Mouse (Mus musculus): ENCODE measurements around the gene Plekha6. TPM values are rescaled to one million over a fixed set of nuclear protein-coding genes. Genes with fewer than 3 reads are reported as not detected.

The Plekha6 gene
- polyA plus RNA-seq, 1 experiment from 2014 or later, result 8.8 TPM

GRCm38 (mm10) chr1:133264367-133264766 is 100.4 kb downstream of the Plekha6 start:
- Histone ChIP-seq H3K4me1 (replicated peaks; ENCODE audit: insufficient read depth, low read length) (peaks cover 7% of the 10 kb centered on the region), H3K9me3 (replicated peaks; ENCODE audit: low read length) (no peaks in the 10 kb centered on the region), H3K27ac (no peak overlapping the region; the same call in 1 of the 2 replicates), H3K27me3 (ENCODE audit: insufficient read depth, low read length) (no peaks in the 10 kb centered on the region), H3K9ac (ENCODE audit: low read depth, low read length) (no peak overlapping the region), H3K4me3 (replicated peaks; ENCODE audit: low read depth, low read length) (no peak overlapping the region), H3K36me3 (ENCODE audit: insufficient read depth, low read length) (no peaks in the 10 kb centered on the region), H3K4me2 (ENCODE audit: low read length) (no peak overlapping the region)
- DNase-seq (ENCODE audit: low spot score) (no peak), ATAC-seq (replicated peaks; ENCODE audit: low FRiP score, low read depth) (no peak)
- TF ChIP-seq CTCF (IDR thresholded peaks at IDR 0.05; ENCODE audit: low read depth), result no peak
- WGBS, result 48% methylated on average over 12 of the region's 12 CpGs

GRCm38 (mm10) chr1:133265114-133265766 is 101.2 kb downstream of the Plekha6 start:
- H3K4me3 ChIP-seq (replicated peaks; ENCODE audit: low read depth, low read length), result no peak overlapping the region
- H3K36me3 ChIP-seq (ENCODE audit: insufficient read depth, low read length), result no peaks in the 10 kb centered on the region
- no peaks in the 10 kb centered on the region for H3K9me3 ChIP-seq (replicated peaks; ENCODE audit: low read length)
- H3K27ac ChIP-seq, result no peak overlapping the region
- DNase-seq (ENCODE audit: low spot score) (peak; percentile 58), ATAC-seq (replicated peaks; ENCODE audit: low FRiP score, low read depth) (peak; percentile 79)
- peak; percentile 42 for TF ChIP-seq CTCF (IDR thresholded peaks at IDR 0.05; ENCODE audit: low read depth)
- no peak overlapping the region for H3K9ac ChIP-seq (ENCODE audit: low read depth, low read length)
- WGBS, result 38% methylated on average over 11 of the region's 11 CpGs
- peaks cover 7% of the 10 kb centered on the region for H3K4me1 ChIP-seq (replicated peaks; ENCODE audit: insufficient read depth, low read length)
- no peaks in the 10 kb centered on the region for H3K27me3 ChIP-seq (ENCODE audit: insufficient read depth, low read length)
- no peak overlapping the region for H3K4me2 ChIP-seq (ENCODE audit: low read length)

- DNase-seq (ENCODE audit: low spot score), result no peak
- 59% methylated on average over 3 of the region's 3 CpGs for whole genome bisulfite sequencing
- H3K9me3 ChIP-seq (replicated peaks; ENCODE audit: low read length), result no peaks in the 10 kb centered on the region
- H3K36me3 ChIP-seq (ENCODE audit: insufficient read depth, low read length), result peaks cover under 1% of the 10 kb centered on the region; the same call in 1 of the 2 replicates
- no peak for TF ChIP-seq CTCF (IDR thresholded peaks at IDR 0.05; ENCODE audit: low read depth)
- H3K27me3 ChIP-seq (ENCODE audit: insufficient read depth, low read length), result no peaks in the 10 kb centered on the region
- H3K9ac ChIP-seq (ENCODE audit: low read depth, low read length), result no peak overlapping the region
- no peak overlapping the region for H3K4me2 ChIP-seq (ENCODE audit: low read length)
- peaks cover 7% of the 10 kb centered on the region for H3K4me1 ChIP-seq (replicated peaks; ENCODE audit: insufficient read depth, low read length)
- no peak for ATAC-seq (replicated peaks; ENCODE audit: low FRiP score, low read depth)
- no peak overlapping the region for H3K4me3 ChIP-seq (replicated peaks; ENCODE audit: low read depth, low read length)
- H3K27ac ChIP-seq, result no peak overlapping the region
Observed at GRCm38 (mm10) chr1:133267094-133267493, 103.1 kb downstream of the Plekha6 start.

- H3K9me3 ChIP-seq (replicated peaks; ENCODE audit: low read length), result no peaks in the 10 kb centered on the region
- H3K9ac ChIP-seq (ENCODE audit: low read depth, low read length), result no peak overlapping the region
- H3K4me2 ChIP-seq (ENCODE audit: low read length), result no peak overlapping the region
- no peak overlapping the region for H3K27ac ChIP-seq
- peaks cover 5% of the 10 kb centered on the region; the same call in 1 of the 2 replicates for H3K36me3 ChIP-seq (ENCODE audit: insufficient read depth, low read length)
- no peak overlapping the region for H3K4me3 ChIP-seq (replicated peaks; ENCODE audit: low read depth, low read length)
- ATAC-seq (replicated peaks; ENCODE audit: low FRiP score, low read depth) (0 out of 2 replicates have a peak, but pooled peaks have one; percentile 34), DNase-seq (ENCODE audit: low spot score) (no peak)
- WGBS, result 31% methylated on average over 10 of the region's 10 CpGs
- no peaks in the 10 kb centered on the region for H3K27me3 ChIP-seq (ENCODE audit: insufficient read depth, low read length)
- TF ChIP-seq CTCF (IDR thresholded peaks at IDR 0.05; ENCODE audit: low read depth), result no peak
- H3K4me1 ChIP-seq (replicated peaks; ENCODE audit: insufficient read depth, low read length), result peaks cover 7% of the 10 kb centered on the region
Observed at GRCm38 (mm10) chr1:133267813-133268492, 103.9 kb downstream of the Plekha6 start.

- ATAC-seq (replicated peaks; ENCODE audit: low FRiP score, low read depth), result no peak
Observed at GRCm38 (mm10) chr1:133268503-133268902, 104.5 kb downstream of the Plekha6 start.

GRCm38 (mm10) chr1:133270336-133270735 is 106.3 kb downstream of the Plekha6 start:
- Histone ChIP-seq H3K36me3 (ENCODE audit: insufficient read depth, low read length) (peaks cover 10% of the 10 kb centered on the region), H3K27me3 (ENCODE audit: insufficient read depth, low read length) (no peaks in the 10 kb centered on the region), H3K27ac (no peak overlapping the region), H3K9ac (ENCODE audit: low read depth, low read length) (no peak overlapping the region), H3K4me1 (replicated peaks; ENCODE audit: insufficient read depth, low read length) (peaks cover 3% of the 10 kb centered on the region; the same call in 1 of the 2 replicates), H3K4me3 (replicated peaks; ENCODE audit: low read depth, low read length) (no peak overlapping the region), H3K4me2 (ENCODE audit: low read length) (no peak overlapping the region), H3K9me3 (replicated peaks; ENCODE audit: low read length) (no peaks in the 10 kb centered on the region)
- DNase-seq (ENCODE audit: low spot score) (no peak), ATAC-seq (replicated peaks; ENCODE audit: low FRiP score, low read depth) (no peak)
- WGBS, result 43% methylated on average over 6 of the region's 6 CpGs
- no peak for TF ChIP-seq CTCF (IDR thresholded peaks at IDR 0.05; ENCODE audit: low read depth)

More at GRCm38 (mm10) chr1:133268503-133268902, 104.5 kb downstream of the Plekha6 start:
- peaks cover 7% of the 10 kb centered on the region for H3K4me1 ChIP-seq (replicated peaks; ENCODE audit: insufficient read depth, low read length)
- no peak overlapping the region for H3K27ac ChIP-seq
- H3K27me3 ChIP-seq (ENCODE audit: insufficient read depth, low read length), result no peaks in the 10 kb centered on the region
- H3K9ac ChIP-seq (ENCODE audit: low read depth, low read length), result no peak overlapping the region
- WGBS, result 60% methylated on average over 3 of the region's 3 CpGs
- peak; percentile 47 for DNase-seq (ENCODE audit: low spot score)
- no peaks in the 10 kb centered on the region for H3K9me3 ChIP-seq (replicated peaks; ENCODE audit: low read length)
- H3K4me2 ChIP-seq (ENCODE audit: low read length), result no peak overlapping the region
- peaks cover 5% of the 10 kb centered on the region; the same call in 1 of the 2 replicates for H3K36me3 ChIP-seq (ENCODE audit: insufficient read depth, low read length)
- peak; percentile 63 for TF ChIP-seq CTCF (IDR thresholded peaks at IDR 0.05; ENCODE audit: low read depth)
- no peak overlapping the region for H3K4me3 ChIP-seq (replicated peaks; ENCODE audit: low read depth, low read length)
